Mouse (Mus musculus) C2C12 (cell line): ENCODE data around the gene Cnn3. TPM values are rescaled to one million over a fixed set of nuclear protein-coding genes. Genes with fewer than 3 reads are reported as not detected.

Experiments
- H3K27me3 ChIP-seq: one replicate; pipeline ENCODE4 v1.6.1; 2011; ENCODE audit not compliant: control insufficient read depth, insufficient read depth, insufficient read length
- H3K36me3 ChIP-seq: one replicate; pipeline ENCODE4 v1.6.1; 2011; ENCODE audit not compliant: control insufficient read depth, insufficient read depth
- H3K4me3 ChIP-seq: one replicate; pipeline ENCODE4 v1.5.1; 2011; ENCODE audit warnings: mild to moderate bottlenecking, control low read depth; ENCODE audit not compliant: poor library complexity, insufficient read depth, severe bottlenecking
- H3K79me2 ChIP-seq: one replicate; pipeline ENCODE4 v1.6.1; 2011; ENCODE audit not compliant: control insufficient read depth, insufficient read depth
- H3K79me3 ChIP-seq: one replicate; pipeline ENCODE4 v1.6.1; 2011; ENCODE audit warnings: low read depth, control low read depth
- H3ac ChIP-seq: one replicate; pipeline ENCODE3; 2011; ENCODE audit warnings: low read depth; ENCODE audit not compliant: control insufficient read depth, insufficient read length
- CEBPB ChIP-seq: IDR thresholded peaks from one replicate; pipeline ENCODE4 v1.6.1; 2011; ENCODE audit warnings: low read depth, mild to moderate bottlenecking, control low read depth, moderate library complexity
- CTCF ChIP-seq: IDR thresholded peaks from one replicate; pipeline ENCODE4 v1.5.1; 2011; ENCODE audit not compliant: control insufficient read depth, insufficient read depth, insufficient read length
- FOSL1 ChIP-seq: IDR thresholded peaks from one replicate; pipeline ENCODE4 v1.8.0; 2011; ENCODE audit warnings: mild to moderate bottlenecking, low read length; ENCODE audit not compliant: poor library complexity, insufficient read depth, severe bottlenecking
- MAX ChIP-seq: IDR thresholded peaks from one replicate; pipeline ENCODE4 v1.6.1; 2011; ENCODE audit warnings: mild to moderate bottlenecking, control low read depth
- MYOD1 ChIP-seq: IDR thresholded peaks from one replicate; pipeline ENCODE4 v1.6.1; 2011; ENCODE audit warnings: low read depth; ENCODE audit not compliant: control insufficient read depth, insufficient read length
- MYOG ChIP-seq: IDR thresholded peaks from one replicate; pipeline ENCODE4 v1.6.1; 2011; ENCODE audit not compliant: control insufficient read depth, insufficient read length; ENCODE audit errors: extremely low read depth
- USF1 ChIP-seq: IDR thresholded peaks from one replicate; pipeline ENCODE4 v1.6.1; 2011; ENCODE audit warnings: low read depth, mild to moderate bottlenecking, control low read depth, moderate library complexity
- polyA plus RNA-seq: library from polyadenylated mRNA; unstranded; fragments of >200 nt; fragmentation: generic; extraction: Trizol; gene quantifications from one replicate; pipeline ENCODE4 v1.2.1, GENCODE M21; 2012; ENCODE audit warnings: missing spikeins

Gene Cnn3
- polyA plus RNA-seq, 1 experiment: 362 TPM

DNA sequence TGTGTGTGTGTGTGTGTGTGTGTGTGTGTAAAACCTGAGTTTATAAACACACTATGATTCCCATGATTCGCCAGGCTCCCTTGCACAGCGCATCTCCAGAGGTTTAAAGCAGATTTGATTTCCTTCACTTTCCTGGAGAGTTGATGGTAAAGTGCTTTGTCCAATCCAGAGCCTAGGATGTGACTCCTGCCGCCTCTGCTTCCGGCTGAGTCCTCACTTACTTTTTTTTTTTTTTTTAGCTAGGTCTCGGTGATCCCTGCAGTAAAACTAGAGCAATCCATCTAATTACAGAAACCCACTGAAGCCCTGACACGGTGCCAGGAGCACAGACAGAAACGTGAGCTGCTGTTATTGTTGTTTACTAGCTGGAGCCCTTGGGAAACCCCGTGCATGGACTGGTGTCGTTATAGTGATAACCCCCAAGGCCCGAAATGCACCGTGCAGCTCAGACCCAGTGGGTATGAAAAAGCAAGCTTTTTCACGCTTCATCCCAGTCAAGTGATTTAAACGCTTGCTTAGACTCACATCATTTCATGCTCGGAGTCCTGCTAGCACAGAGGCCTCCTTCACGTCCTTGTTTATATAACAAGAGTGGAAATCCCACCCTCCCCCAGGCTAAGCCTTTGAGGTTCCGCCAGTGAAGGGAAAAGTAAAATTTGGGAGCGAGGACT is 36.3 kb upstream of the Cnn3 start:
- Histone ChIP-seq H3K4me3 (no peak overlapping the region), H3K27me3 (no peaks in the 10 kb centered on the region), H3K79me2 (no peaks in the 10 kb centered on the region), H3ac (no peak overlapping the region), H3K79me3 (no peaks in the 10 kb centered on the region), H3K36me3 (no peaks in the 10 kb centered on the region)
- TF ChIP-seq MAX (no peak), MYOD1 (no peak), FOSL1 (no peak), MYOG (no peak), USF1 (no peak), CEBPB (no peak), CTCF (no peak)

DNA sequence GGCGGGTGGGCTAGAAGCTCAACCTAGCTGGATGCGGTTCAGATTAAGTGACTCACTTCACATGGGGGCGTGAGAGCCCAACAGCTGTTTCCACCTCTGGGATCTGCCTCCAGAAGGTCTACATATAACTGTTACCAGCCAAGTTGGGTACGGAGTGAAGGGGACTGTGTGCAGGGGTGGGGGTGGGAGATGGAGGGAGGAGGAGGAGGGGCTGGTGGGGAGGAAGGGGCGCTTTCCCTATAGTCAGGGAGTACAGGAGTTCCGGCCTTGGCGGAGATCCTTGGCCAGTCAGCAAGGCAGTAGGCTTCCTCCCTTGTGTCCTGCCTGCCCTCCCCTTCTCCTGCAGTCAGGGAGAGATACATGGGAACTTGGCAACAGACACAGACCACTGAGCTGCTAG is 35.6 kb upstream of the Cnn3 start:
- no peaks in the 10 kb centered on the region for H3K36me3 ChIP-seq
- H3K79me2 ChIP-seq: no peaks in the 10 kb centered on the region
- no peaks in the 10 kb centered on the region for H3K27me3 ChIP-seq
- no peaks in the 10 kb centered on the region for H3K79me3 ChIP-seq
- no peak overlapping the region for H3K4me3 ChIP-seq
- H3ac ChIP-seq: no peak overlapping the region
- TF ChIP-seq MAX: no peak
- no peak for TF ChIP-seq FOSL1
- no peak for TF ChIP-seq MYOD1
- no peak for TF ChIP-seq USF1
- TF ChIP-seq MYOG: no peak
- no peak for TF ChIP-seq CEBPB
- no peak for TF ChIP-seq CTCF

GRCm38 (mm10) chr3:121395588-121396295 is 30.6 kb upstream of the Cnn3 start:
- no peak overlapping the region for H3ac ChIP-seq
- H3K4me3 ChIP-seq: no peak overlapping the region
- H3K36me3 ChIP-seq: no peaks in the 10 kb centered on the region
- no peaks in the 10 kb centered on the region for H3K27me3 ChIP-seq
- no peaks in the 10 kb centered on the region for H3K79me3 ChIP-seq
- H3K79me2 ChIP-seq: no peaks in the 10 kb centered on the region
- TF ChIP-seq CTCF (no peak), MAX (no peak), CEBPB (no peak), MYOG (no peak)

GRCm38 (mm10) chr3:121396561-121396960 is 29.7 kb upstream of the Cnn3 start:
- Histone ChIP-seq H3ac (no peak overlapping the region), H3K4me3 (no peak overlapping the region), H3K36me3 (no peaks in the 10 kb centered on the region), H3K79me3 (no peaks in the 10 kb centered on the region), H3K27me3 (no peaks in the 10 kb centered on the region), H3K79me2 (no peaks in the 10 kb centered on the region)
- TF ChIP-seq CTCF: no peak
- no peak for TF ChIP-seq CEBPB
- no peak for TF ChIP-seq USF1
- TF ChIP-seq MYOD1: no peak
- TF ChIP-seq MYOG: no peak
- no peak for TF ChIP-seq MAX
- TF ChIP-seq FOSL1: no peak

DNA sequence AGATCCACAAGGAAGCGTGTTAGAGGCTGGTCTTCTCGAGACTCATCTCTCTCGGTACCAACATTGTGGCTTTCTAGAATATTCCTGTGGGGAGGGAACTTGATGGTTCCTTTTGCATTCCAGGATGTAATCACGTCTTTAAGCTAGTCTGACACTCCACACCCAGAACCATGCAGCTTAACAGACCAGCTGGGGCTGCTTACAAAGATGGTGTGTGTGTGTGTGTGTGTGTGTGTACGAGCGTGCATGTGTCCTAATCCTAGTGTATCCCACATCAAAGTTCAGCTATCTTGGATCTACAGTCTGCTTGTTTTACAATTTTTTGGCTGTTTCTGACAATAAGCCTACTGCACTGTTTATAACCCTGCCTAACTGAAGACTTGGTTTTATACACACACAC is 29.3 kb upstream of the Cnn3 start:
- H3K79me2 ChIP-seq: no peaks in the 10 kb centered on the region
- no peaks in the 10 kb centered on the region for H3K27me3 ChIP-seq
- H3K79me3 ChIP-seq: no peaks in the 10 kb centered on the region
- no peak for TF ChIP-seq CEBPB
- no peak for TF ChIP-seq USF1
- H3ac ChIP-seq: no peak overlapping the region
- no peak overlapping the region for H3K4me3 ChIP-seq
- H3K36me3 ChIP-seq: no peaks in the 10 kb centered on the region

DNA sequence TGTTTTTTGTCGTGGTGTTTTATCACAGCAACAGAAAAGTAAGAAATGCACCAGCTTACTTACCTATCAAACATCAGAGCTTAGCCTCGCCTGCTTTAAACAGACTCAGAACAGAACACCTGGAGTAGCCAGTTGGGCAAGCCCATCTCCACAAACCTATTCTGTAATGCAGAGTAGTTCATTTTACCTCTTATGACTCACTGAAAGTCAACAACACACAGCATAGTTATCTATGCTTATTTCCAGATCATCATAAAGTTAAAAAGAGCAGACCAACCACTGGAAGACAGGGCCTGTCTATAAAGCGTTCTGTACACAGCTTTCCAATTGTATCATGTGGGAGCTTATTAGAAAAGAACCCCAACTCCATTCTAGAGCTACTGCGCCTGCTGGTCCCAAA is 24.9 kb upstream of the Cnn3 start:
- no peak overlapping the region for H3K4me3 ChIP-seq
- H3K36me3 ChIP-seq: no peaks in the 10 kb centered on the region
- no peaks in the 10 kb centered on the region for H3K79me3 ChIP-seq
- H3ac ChIP-seq: no peak overlapping the region
- H3K79me2 ChIP-seq: no peaks in the 10 kb centered on the region
- H3K27me3 ChIP-seq: no peaks in the 10 kb centered on the region
- TF ChIP-seq MYOG: no peak
- TF ChIP-seq CTCF: no peak
- TF ChIP-seq CEBPB: no peak
- TF ChIP-seq MYOD1: no peak
- no peak for TF ChIP-seq USF1
- TF ChIP-seq FOSL1: no peak
- no peak for TF ChIP-seq MAX
